Mouse (Mus musculus) hindbrain, embryonic 10.5 days (tissue): ENCODE data around the gene Abcc1. TPM values are rescaled to one million over a fixed set of nuclear protein-coding genes. Genes with fewer than 3 reads are reported as not detected.

ENCODE experiments used
- DNase-seq: peaks from one replicate; pipeline ENCODE4 v3.0.0-alpha.2; 2017; ENCODE audit warnings: low spot score
- H3K27ac ChIP-seq: fragments of 300-500 bp; sonication (generic); 2 replicates; pipeline ENCODE4 v1.5.1; 2016; ENCODE audit warnings: mild to moderate bottlenecking, moderate library complexity
- H3K27me3 ChIP-seq: fragments of 300-500 bp; sonication (generic); 2 replicates; pipeline ENCODE4 v1.6.1; 2016; ENCODE audit warnings: mild to moderate bottlenecking; ENCODE audit not compliant: poor library complexity, insufficient read depth, severe bottlenecking
- H3K36me3 ChIP-seq: fragments of 300-500 bp; sonication (generic); 2 replicates; pipeline ENCODE4 v1.6.1; 2016; ENCODE audit warnings: mild to moderate bottlenecking, moderate library complexity
- H3K4me1 ChIP-seq: fragments of 300-500 bp; sonication (generic); replicated peaks from 2 replicates; pipeline ENCODE4 v1.6.1; 2016; ENCODE audit warnings: mild to moderate bottlenecking
- H3K4me3 ChIP-seq: fragments of 300-500 bp; sonication (generic); 2 replicates; pipeline ENCODE4 v1.5.1; 2016; ENCODE audit warnings: mild to moderate bottlenecking, moderate library complexity
- H3K9me3 ChIP-seq: fragments of 300-500 bp; sonication (generic); 2 replicates; pipeline ENCODE4 v1.6.1; 2016; ENCODE audit warnings: mild to moderate bottlenecking, moderate library complexity
- WGBS: fragments of 180-500 bp; shearing (Covaris S2); methylation state at CpG from one replicate; pipeline ENCODE4 v1.1.7; 2016; 5-methylcytosine and 5-hydroxymethylcytosine counted together
- polyA plus RNA-seq: library from polyadenylated mRNA; unstranded; fragments of >200 nt; fragmentation: Nextera tagmentation; extraction: Ambion mirVana; gene quantifications from 2 replicates; pipeline ENCODE4 v1.2.1, GENCODE M21; 2016

Abcc1 gene
- polyA plus RNA-seq, 1 experiment from 2014 or later, result 8.3 TPM

DNA sequence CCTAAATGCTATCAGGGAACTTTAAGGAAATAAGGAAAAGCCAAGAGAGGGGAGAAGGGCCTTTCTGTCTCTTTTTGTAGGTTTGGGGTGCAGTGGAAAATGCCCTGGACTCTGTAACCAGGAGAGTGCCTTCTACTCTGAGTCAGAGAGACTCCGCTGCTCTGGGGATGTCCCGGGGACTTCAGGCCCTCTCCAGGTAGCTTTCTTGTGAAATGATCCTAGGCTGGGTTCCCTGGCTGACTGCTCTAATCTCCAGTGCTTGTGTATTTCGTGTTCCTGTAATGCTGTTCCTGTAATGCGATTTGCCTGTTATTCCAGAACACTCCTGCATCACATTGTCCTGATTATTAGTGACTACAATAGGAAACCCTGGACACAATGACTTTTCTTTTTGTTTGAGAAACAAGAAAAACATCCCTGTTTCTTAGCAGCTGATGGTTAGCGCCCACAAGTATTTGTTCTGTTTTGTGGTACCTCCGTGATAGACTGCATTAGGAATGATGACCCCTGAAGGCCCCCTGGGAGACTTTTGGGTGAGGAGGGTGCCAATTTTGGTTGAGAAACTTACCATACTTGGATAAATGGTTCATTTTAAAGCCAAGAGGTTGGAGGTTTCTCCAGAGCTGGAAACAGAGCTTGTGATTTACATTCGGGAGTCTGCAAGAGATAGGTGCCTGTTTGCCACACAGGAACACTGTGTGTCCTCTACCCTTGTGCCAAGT is 902 bp downstream of the Abcc1 start:
- peak overlapping the region; percentile 93 for H3K27ac ChIP-seq
- no peaks in the 10 kb centered on the region for H3K36me3 ChIP-seq
- peaks cover 16% of the 10 kb centered on the region for H3K4me1 ChIP-seq
- peak; percentile 9 for DNase-seq
- peak overlapping the region; percentile 88 for H3K4me3 ChIP-seq
- 34% methylated on average over 7 of the region's 7 CpGs for WGBS
- H3K9me3 ChIP-seq, result no peaks in the 10 kb centered on the region
- H3K27me3 ChIP-seq, result no peaks in the 10 kb centered on the region

DNA sequence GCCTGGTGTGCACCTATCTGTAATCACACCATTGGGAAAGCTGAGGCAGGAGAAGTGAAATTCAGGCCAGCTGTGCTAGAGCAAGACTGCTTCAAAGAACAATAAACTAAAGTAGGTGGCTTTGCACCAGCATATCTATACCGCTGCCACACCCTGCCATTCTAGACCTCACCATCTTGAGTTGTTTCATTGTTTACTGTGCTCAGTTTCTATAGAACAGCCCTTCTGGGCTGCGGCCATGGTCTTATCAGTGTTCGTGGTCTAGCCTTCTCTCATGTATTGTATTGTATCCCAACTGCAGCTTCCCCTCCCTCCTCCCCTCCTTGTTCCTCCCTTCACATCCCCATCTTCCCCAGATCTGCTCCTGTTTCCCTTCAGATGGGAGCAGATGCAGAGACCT is 2.1 kb downstream of the Abcc1 start:
- Histone ChIP-seq H3K4me1 (peaks cover 16% of the 10 kb centered on the region), H3K4me3 (no peak overlapping the region), H3K36me3 (no peaks in the 10 kb centered on the region), H3K9me3 (no peaks in the 10 kb centered on the region), H3K27ac (no peak overlapping the region), H3K27me3 (no peaks in the 10 kb centered on the region)
- no peak for DNase-seq
- WGBS, result 94% methylated on average over 3 of the region's 3 CpGs

GRCm38 (mm10) chr16:14364066-14364465 is 2.7 kb downstream of the Abcc1 start:
- WGBS, result 93% methylated on average over 6 of the region's 6 CpGs
- Histone ChIP-seq H3K4me1 (peaks cover 16% of the 10 kb centered on the region), H3K9me3 (no peaks in the 10 kb centered on the region), H3K4me3 (no peak overlapping the region), H3K27me3 (no peaks in the 10 kb centered on the region), H3K27ac (no peak overlapping the region), H3K36me3 (no peaks in the 10 kb centered on the region)
- DNase-seq, result no peak

GRCm38 (mm10) chr16:14365457-14365856 is 4.1 kb downstream of the Abcc1 start:
- no peaks in the 10 kb centered on the region for H3K9me3 ChIP-seq
- H3K4me3 ChIP-seq, result no peak overlapping the region
- H3K27me3 ChIP-seq, result no peaks in the 10 kb centered on the region
- no peak for DNase-seq
- peaks cover 16% of the 10 kb centered on the region for H3K4me1 ChIP-seq
- H3K27ac ChIP-seq, result no peak overlapping the region
- no peaks in the 10 kb centered on the region for H3K36me3 ChIP-seq
- 82% methylated on average over 4 of the region's 4 CpGs for WGBS

GRCm38 (mm10) chr16:14366017-14366416 is 4.7 kb downstream of the Abcc1 start:
- WGBS, result 100% methylated on average over 1 of the region's 1 CpGs
- Histone ChIP-seq H3K4me1 (peaks cover 13% of the 10 kb centered on the region), H3K27me3 (no peaks in the 10 kb centered on the region), H3K4me3 (no peak overlapping the region), H3K27ac (no peak overlapping the region), H3K36me3 (no peaks in the 10 kb centered on the region), H3K9me3 (no peaks in the 10 kb centered on the region)
- no peak for DNase-seq

GRCm38 (mm10) chr16:14371367-14371766 is 10.0 kb downstream of the Abcc1 start:
- H3K4me3 ChIP-seq, result no peak overlapping the region
- no peak overlapping the region for H3K27ac ChIP-seq
- 92% methylated on average over 1 of the region's 1 CpGs for WGBS
- no peaks in the 10 kb centered on the region for H3K27me3 ChIP-seq
- no peaks in the 10 kb centered on the region for H3K9me3 ChIP-seq
- H3K36me3 ChIP-seq, result no peaks in the 10 kb centered on the region
- H3K4me1 ChIP-seq, result no peaks in the 10 kb centered on the region
- no peak for DNase-seq

GRCm38 (mm10) chr16:14372382-14372781 is 11.0 kb downstream of the Abcc1 start:
- Histone ChIP-seq H3K4me1 (no peaks in the 10 kb centered on the region), H3K27ac (no peak overlapping the region), H3K36me3 (no peaks in the 10 kb centered on the region), H3K9me3 (no peaks in the 10 kb centered on the region), H3K27me3 (no peaks in the 10 kb centered on the region), H3K4me3 (no peak overlapping the region)
- DNase-seq, result no peak
- 88% methylated on average over 1 of the region's 1 CpGs for WGBS

DNA sequence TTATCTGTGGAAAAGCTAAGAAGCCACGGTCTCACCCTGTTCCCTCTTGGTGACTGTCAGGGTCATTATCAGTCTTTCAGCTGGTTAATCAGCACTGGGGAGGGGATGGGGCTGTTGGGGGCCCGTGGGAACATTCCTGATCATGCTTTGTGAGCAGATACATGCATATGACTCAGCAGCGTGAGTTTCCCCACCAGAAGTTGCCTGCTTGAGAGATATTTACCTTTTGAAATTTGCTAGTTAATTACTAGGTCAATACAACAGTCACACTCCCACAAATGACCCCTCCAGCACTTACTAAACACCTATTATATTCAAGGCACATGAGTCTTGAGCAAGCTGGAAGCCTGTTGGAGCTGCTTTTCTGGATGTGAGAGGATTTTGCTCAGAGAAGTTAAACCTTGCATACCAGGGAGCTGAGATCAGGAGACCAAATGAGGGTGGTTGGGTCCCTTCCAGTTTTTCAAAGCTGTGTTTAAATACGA is 11.5 kb downstream of the Abcc1 start:
- H3K36me3 ChIP-seq, result no peaks in the 10 kb centered on the region
- H3K9me3 ChIP-seq, result no peaks in the 10 kb centered on the region
- no peak overlapping the region for H3K4me3 ChIP-seq
- DNase-seq, result no peak
- H3K27ac ChIP-seq, result no peak overlapping the region
- WGBS, result 85% methylated on average over 4 of the region's 4 CpGs
- no peaks in the 10 kb centered on the region for H3K27me3 ChIP-seq
- H3K4me1 ChIP-seq, result no peaks in the 10 kb centered on the region

GRCm38 (mm10) chr16:14375942-14376341 is 14.6 kb downstream of the Abcc1 start:
- DNase-seq, result no peak
- Histone ChIP-seq H3K9me3 (no peaks in the 10 kb centered on the region), H3K27ac (no peak overlapping the region), H3K36me3 (no peaks in the 10 kb centered on the region), H3K4me1 (no peaks in the 10 kb centered on the region), H3K4me3 (no peak overlapping the region), H3K27me3 (no peaks in the 10 kb centered on the region)
- WGBS, result 88% methylated on average over 1 of the region's 1 CpGs

GRCm38 (mm10) chr16:14376352-14376751 is 15.0 kb downstream of the Abcc1 start:
- DNase-seq, result no peak
- 77% methylated on average over 2 of the region's 2 CpGs for WGBS

DNA sequence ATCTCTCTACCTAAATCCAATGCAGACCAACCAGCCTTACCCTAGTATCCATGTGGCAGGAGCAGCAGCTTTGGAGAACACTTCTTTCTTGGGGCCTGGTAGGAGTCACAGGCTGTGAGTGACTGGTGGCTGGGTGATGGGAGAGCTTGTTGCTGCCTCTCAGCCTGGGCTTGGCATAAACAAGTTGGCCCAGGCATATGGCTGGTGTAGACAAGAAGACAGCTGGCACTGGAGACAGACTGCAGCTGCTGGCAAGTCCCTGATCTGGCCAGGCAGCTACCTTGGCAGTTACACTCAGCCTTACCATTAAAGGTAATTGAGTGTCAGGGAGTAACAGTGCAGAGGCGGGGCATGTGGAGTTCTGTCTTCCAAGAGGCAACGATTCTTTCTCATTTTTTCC is 16.0 kb downstream of the Abcc1 start:
- WGBS, result 93% methylated on average over 2 of the region's 2 CpGs
- no peaks in the 10 kb centered on the region for H3K9me3 ChIP-seq
- H3K36me3 ChIP-seq, result no peaks in the 10 kb centered on the region
- no peaks in the 10 kb centered on the region for H3K27me3 ChIP-seq
- no peak overlapping the region for H3K27ac ChIP-seq
- no peak overlapping the region for H3K4me3 ChIP-seq
- H3K4me1 ChIP-seq, result no peaks in the 10 kb centered on the region
- DNase-seq, result no peak

More at GRCm38 (mm10) chr16:14376352-14376751, 15.0 kb downstream of the Abcc1 start:
- no peak overlapping the region for H3K27ac ChIP-seq
- no peaks in the 10 kb centered on the region for H3K9me3 ChIP-seq
- no peak overlapping the region for H3K4me3 ChIP-seq
- no peaks in the 10 kb centered on the region for H3K36me3 ChIP-seq
- H3K27me3 ChIP-seq, result no peaks in the 10 kb centered on the region
- H3K4me1 ChIP-seq, result no peaks in the 10 kb centered on the region

- Histone ChIP-seq H3K9me3 (no peaks in the 10 kb centered on the region), H3K4me3 (no peak overlapping the region), H3K4me1 (no peaks in the 10 kb centered on the region), H3K36me3 (no peaks in the 10 kb centered on the region), H3K27me3 (no peaks in the 10 kb centered on the region), H3K27ac (no peak overlapping the region)
- WGBS, result 82% methylated on average over 5 of the region's 5 CpGs
- no peak for DNase-seq
These were observed 17.3 kb downstream of the Abcc1 start for GRCm38 (mm10) chr16:14378654-14379053.

- H3K4me3 ChIP-seq, result no peak overlapping the region
- H3K27me3 ChIP-seq, result no peaks in the 10 kb centered on the region
- WGBS, result 92% methylated on average over 7 of the region's 7 CpGs
- H3K4me1 ChIP-seq, result no peaks in the 10 kb centered on the region
- no peak overlapping the region for H3K27ac ChIP-seq
- no peaks in the 10 kb centered on the region for H3K36me3 ChIP-seq
- no peaks in the 10 kb centered on the region for H3K9me3 ChIP-seq
- DNase-seq, result no peak
These were observed 18.5 kb downstream of the Abcc1 start for GRCm38 (mm10) chr16:14379888-14380287.
